Mouse (Mus musculus) CH12F3 (cell line): ENCODE measurements around the gene Zfp319.

ENCODE experiments used
- in situ Hi-C: fragments of 300-500 bp; cut with MboI; formaldehyde crosslinking; loops from 2 replicates; pipeline ENCODE4 v1.14.3; 2020; ENCODE audit warnings: low sequenced_read_pairs

Gene Zfp319

GRCm38 (mm10) chr8:95352151-95352870 is 20.6 kb upstream of the Zfp319 start, which contains the start of gene Mmp15:
Mmp15 (plus strand) TSS chr8:95352268.
- in situ Hi-C loops = loop anchor here (5.0 kb wide), 1 partner anchor 85 kb away; no protein-coding TSS in a partner anchor

GRCm38 (mm10) chr8:95351461-95351860 is 19.7 kb upstream of the Zfp319 start:
- in situ Hi-C loops = loop anchor here (5.0 kb wide), 1 partner anchor 86 kb away; no protein-coding TSS in a partner anchor

DNA sequence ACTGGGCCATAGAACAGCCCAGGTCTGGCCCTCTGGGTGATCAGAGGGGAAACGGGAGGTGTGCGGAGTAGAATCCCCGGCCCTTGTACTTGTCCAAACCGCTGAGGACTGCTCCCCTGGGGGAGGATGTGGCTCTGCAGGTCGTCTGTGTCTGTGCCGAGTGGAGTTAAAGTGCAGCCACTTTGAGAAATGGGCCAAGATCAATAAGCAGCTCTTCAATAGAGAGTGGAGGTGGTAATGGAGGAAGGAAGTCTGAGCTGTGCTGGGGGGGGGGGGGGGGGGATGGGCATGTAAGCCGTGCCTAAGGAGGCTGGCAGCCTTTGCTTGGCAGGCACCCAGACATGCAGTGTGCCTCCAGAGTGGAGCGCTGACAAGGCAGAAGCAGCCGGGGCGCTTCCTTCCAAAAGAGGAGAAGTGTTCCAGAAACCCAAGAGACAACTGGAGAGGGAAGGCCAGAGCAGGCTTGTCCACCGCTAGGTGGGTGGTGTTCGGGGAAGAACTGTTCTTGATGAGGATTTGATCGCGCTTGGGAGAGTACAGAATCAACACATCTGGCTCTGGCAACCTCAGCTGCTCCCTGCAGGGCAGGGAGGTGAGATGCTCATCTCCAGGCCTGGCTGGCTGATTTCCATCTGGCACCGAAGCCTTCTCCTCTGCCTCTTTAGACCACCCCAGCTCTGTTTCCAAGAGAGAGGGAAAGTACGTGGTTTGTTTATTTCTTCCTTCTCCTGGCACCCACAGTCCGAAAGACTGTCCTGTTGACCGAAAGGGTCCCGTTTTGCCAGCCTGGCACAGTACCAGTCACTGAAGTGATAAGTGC is 17.3 kb upstream of the Zfp319 start:
- in situ Hi-C loops = no loop called here

DNA sequence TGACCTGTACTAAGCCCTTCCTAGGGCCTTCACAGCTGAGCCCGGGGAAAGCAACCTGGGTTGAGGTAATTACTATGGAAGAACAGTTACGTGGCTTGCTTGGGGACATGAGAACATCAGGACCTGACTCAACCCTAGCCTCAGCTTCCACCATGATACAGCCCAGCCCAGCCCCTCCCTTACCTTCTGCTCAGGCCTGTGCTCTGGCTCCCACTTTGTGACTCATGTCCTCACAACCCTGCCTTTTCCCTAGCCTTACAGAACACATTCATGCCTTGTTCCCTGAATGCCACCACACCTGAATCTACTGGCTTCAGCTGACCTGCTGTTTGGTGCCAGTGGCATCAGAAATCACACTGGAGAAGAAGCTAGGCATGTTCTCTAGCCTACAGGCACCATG is 16.6 kb upstream of the Zfp319 start:
- in situ Hi-C loops = no loop called here

DNA sequence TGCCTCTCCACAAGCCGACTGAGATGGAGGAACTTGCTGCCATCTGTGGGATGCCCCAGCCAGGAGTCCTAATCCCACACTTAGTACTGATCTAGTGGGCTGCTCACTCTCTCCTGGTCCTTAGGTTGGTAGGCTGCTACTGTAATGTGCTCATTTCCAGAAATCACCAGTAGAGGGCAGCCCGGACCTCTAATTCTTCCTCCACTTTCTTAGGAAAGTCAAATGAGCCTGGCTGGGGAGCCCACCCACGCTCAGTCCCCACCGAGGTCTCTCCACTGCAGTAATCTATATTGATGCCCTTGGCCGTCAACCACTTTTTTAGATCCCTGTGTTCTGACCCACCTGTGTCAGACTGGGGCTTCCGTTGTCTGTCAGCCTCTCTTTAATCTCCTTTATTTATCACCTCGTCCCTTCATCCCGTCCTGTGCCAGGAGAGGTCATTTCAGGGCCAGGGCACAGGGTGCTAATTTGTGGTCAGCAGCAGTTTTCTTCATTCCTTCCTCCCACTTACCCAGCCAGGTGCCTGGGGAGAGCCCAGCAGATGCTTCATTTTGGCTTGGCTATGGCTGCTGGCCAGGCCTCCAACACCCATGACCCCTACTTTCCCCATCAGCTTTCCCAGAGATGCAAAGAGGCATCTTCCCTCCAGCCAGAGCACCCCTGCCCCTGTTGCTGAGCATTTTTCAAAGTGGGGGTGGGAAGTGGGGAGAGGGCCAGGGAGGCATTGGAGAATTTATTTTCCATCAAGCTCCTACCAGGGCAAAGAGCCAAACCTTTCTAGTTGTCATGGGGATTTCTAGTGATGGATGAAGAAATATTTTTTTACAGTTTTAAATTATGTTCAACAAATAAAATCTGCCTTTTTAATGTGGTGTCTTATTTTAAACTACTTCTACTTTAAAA is 15.1 kb upstream of the Zfp319 start:
- in situ Hi-C loops = no loop called here

- in situ Hi-C loops = no loop called here
Measured at GRCm38 (mm10) chr8:95344668-95345067, 12.9 kb upstream of the Zfp319 start.

DNA sequence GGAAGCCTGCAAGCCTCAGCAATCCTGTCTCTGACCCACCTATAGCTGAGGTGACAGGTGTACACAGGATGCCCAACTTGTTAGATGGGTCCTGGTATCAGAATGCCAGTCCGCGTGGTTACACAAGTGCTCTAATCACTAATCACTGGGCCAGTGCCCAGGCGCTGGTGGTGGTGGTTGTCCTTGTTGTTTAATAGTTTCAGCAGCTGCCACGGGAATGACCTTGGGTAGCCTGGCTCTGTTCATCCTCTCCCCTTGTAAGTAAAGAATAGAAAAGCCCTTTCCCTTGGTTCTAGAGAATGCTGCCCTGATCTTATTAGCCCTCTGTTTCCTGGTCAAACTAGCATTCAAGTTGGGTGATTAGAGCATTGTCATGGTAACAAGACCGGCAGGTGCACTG is 10.0 kb upstream of the Zfp319 start:
- in situ Hi-C loops = no loop called here

DNA sequence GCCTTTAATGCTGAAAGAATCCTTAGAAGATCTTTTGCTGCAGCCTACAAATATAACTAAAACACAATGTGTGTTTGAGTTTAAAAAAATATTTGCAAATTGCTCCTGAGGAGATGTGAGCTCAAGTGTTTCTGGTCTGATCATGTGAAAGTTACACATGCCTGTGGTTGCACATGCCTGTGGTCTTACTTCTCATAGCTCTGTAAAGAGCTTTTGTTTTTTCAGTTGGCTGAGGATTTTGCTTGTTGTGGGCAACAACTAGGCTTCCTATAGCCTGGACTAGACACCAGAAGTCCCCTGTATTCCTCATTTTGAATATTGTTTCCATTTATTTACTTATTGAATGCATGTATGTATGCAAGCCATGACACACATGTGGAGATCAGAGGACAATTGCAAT is 4.6 kb upstream of the Zfp319 start:
- in situ Hi-C loops = no loop called here

- in situ Hi-C loops = no loop called here
Measured at GRCm38 (mm10) chr8:95335706-95336105, 4.0 kb upstream of the Zfp319 start.

DNA sequence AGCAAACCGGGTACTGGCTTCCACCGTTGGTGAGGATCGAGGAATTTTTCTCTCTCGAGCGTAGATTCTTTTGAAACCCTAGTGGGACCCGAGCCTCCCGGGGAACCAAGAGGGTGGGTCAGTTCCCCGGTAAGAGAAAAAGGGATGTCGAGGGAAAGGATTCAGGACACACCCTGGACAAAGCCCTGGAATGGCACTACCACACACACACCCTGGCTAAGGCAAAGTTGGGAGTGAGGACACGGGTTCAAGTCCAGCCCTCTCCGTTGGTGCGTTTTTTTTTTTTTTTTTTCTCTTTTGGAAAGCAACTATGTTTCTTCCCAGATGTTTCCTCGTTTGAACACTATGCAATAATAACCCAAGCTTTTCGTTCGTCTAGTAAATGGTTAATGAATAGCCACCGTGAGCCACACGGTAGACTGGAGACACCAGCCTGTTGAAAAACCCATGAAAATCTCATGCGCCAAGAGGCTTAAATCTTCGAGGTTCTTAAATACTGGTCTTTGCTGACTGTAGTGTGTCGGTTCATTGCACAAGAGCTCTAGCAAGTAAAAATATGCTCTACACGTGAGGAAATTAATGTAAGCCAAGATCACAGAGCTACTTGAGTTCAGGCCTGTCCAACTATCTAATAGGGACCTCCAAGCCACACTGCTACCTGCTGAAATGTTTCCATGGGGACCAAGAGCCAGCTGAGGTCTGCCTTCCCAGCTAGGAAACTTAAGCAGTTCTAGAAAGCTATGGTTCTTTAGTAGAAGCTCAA is 868 bp upstream of the Zfp319 start:
- in situ Hi-C loops = no loop called here

GRCm38 (mm10) chr8:95331156-95331719 is 512 bp downstream of the Zfp319 start:
- in situ Hi-C loops = no loop called here

DNA sequence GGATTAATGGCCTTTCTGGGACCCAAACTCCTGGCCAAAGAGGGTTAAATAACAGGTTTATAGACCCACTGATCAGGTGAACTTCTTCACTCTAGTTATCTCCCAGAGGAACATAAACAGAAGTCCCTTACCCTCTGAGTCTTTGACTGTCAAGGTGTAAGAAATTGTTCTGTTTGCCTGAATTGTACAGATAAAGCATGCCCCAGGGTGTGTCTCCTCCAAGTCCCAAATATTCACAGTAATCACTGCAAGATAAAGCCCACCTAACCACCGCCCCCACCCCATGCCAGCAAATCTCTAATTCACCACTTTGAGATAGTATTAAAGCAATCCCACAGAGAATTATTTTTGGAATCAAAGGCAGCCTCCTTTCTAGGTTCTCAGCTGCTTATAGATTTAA is 1.4 kb downstream of the Zfp319 start:
- in situ Hi-C loops = no loop called here

- in situ Hi-C loops = no loop called here
Measured at GRCm38 (mm10) chr8:95327866-95328465, 3.8 kb downstream of the Zfp319 start.

DNA sequence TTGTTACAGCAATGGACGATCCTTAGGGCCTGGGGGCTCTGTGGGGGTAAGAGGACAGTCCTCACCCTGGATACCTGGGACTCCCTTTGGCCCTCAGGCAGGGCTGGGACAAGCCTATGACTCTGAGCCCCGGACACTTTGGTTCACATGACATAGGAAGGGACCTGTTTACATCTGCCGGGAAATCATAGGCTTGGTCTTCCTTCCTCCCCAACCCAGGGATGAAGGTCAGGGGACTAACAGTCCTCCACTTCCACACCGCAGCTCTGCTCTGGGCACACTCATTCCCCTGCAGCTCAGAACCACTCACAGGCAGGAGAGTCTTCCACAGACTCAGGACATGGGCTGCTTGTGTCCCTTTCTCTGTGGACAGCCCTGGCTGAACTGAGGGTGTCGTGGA is 4.9 kb downstream of the Zfp319 start:
- in situ Hi-C loops = no loop called here

DNA sequence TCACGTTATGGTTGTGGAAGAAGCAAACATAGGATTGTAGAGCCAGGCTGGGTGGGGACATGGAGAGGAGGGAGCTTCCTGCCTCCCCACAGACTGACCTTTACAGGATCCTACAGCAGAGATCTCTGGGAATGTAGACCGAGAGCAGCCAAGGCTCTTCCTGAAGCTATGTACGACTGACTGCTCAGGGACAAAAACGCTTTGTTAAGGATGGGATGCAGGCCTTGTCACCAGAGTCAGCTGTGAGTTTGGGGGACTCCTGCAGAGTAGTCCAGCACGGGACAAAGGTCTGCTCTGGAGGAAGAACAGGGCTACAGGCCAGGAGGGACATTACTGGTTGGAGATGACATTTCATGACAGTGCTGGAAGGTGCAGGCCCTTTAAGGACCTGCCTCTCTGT is 7.1 kb downstream of the Zfp319 start:
- in situ Hi-C loops = no loop called here

GRCm38 (mm10) chr8:95323201-95323600 is 8.5 kb downstream of the Zfp319 start:
- in situ Hi-C loops = no loop called here

- in situ Hi-C loops = no loop called here
Measured at GRCm38 (mm10) chr8:95320224-95321139, 11.3 kb downstream of the Zfp319 start.

GRCm38 (mm10) chr8:95315350-95315749 is 16.4 kb downstream of the Zfp319 start:
- in situ Hi-C loops = no loop called here

- in situ Hi-C loops = no loop called here
Measured at GRCm38 (mm10) chr8:95314707-95315106, 17.0 kb downstream of the Zfp319 start.
